Mouse (Mus musculus): Measurements from ENCODE around the gene Ust. TPM values are rescaled to one million over a fixed set of nuclear protein-coding genes. Genes with fewer than 3 reads are reported as not detected.

Gene Ust
- polyA plus RNA-seq, 1 experiment from 2014 or later: 10.7 TPM

GRCm38 (mm10) chr10:8212611-8213226 lies 305.9 kb downstream of the Ust start:
- WGBS: 81% methylated on average over 11 of the region's 11 CpGs
- Histone ChIP-seq H3K4me3 (replicated peaks; ENCODE audit: low read length) (no peak overlapping the region), H3K9ac (no peak overlapping the region), H3K4me2 (replicated peaks) (no peak overlapping the region), H3K27me3 (ENCODE audit: control insufficient read depth, insufficient read depth, low read length) (no peaks in the 10 kb centered on the region), H3K27ac (no peak overlapping the region), H3K4me1 (replicated peaks; ENCODE audit: control insufficient read depth, insufficient read depth, low read length) (peaks cover 14% of the 10 kb centered on the region; the same call in 1 of the 2 replicates), H3K36me3 (replicated peaks; ENCODE audit: control insufficient read depth, insufficient read depth) (no peaks in the 10 kb centered on the region), H3K9me3 (ENCODE audit: control insufficient read depth, low read length) (no peaks in the 10 kb centered on the region)
- DNase-seq (ENCODE audit: low spot score) (no peak), ATAC-seq (ENCODE audit: low FRiP score) (no peak)

- H3K9ac ChIP-seq: no peak overlapping the region
- no peak for DNase-seq (ENCODE audit: low spot score)
Measured at GRCm38 (mm10) chr10:8211694-8212093, 306.9 kb downstream of the Ust start.

GRCm38 (mm10) chr10:8210366-8210765 lies 308.3 kb downstream of the Ust start:
- WGBS: 32% methylated on average over 3 of the region's 3 CpGs
- H3K4me1 ChIP-seq (replicated peaks; ENCODE audit: control insufficient read depth, insufficient read depth, low read length): peaks cover 14% of the 10 kb centered on the region; the same call in 1 of the 2 replicates
- DNase-seq (ENCODE audit: low spot score): no peak
- H3K27me3 ChIP-seq (ENCODE audit: control insufficient read depth, insufficient read depth, low read length): no peaks in the 10 kb centered on the region
- no peak overlapping the region for H3K4me2 ChIP-seq (replicated peaks)
- no peaks in the 10 kb centered on the region for H3K9me3 ChIP-seq (ENCODE audit: control insufficient read depth, low read length)
- no peak overlapping the region for H3K27ac ChIP-seq
- no peak for ATAC-seq (ENCODE audit: low FRiP score)
- no peak overlapping the region for H3K4me3 ChIP-seq (replicated peaks; ENCODE audit: low read length)
- H3K9ac ChIP-seq: no peak overlapping the region
- no peaks in the 10 kb centered on the region for H3K36me3 ChIP-seq (replicated peaks; ENCODE audit: control insufficient read depth, insufficient read depth)

More at GRCm38 (mm10) chr10:8211694-8212093, 306.9 kb downstream of the Ust start:
- H3K27ac ChIP-seq: no peak overlapping the region
- H3K9me3 ChIP-seq (ENCODE audit: control insufficient read depth, low read length): no peaks in the 10 kb centered on the region
- no peak overlapping the region for H3K4me3 ChIP-seq (replicated peaks; ENCODE audit: low read length)
- WGBS: 90% methylated on average over 5 of the region's 5 CpGs
- peaks cover 14% of the 10 kb centered on the region; the same call in 1 of the 2 replicates for H3K4me1 ChIP-seq (replicated peaks; ENCODE audit: control insufficient read depth, insufficient read depth, low read length)
- H3K27me3 ChIP-seq (ENCODE audit: control insufficient read depth, insufficient read depth, low read length): no peaks in the 10 kb centered on the region
- ATAC-seq (ENCODE audit: low FRiP score): no peak
- H3K36me3 ChIP-seq (replicated peaks; ENCODE audit: control insufficient read depth, insufficient read depth): no peaks in the 10 kb centered on the region
- H3K4me2 ChIP-seq (replicated peaks): no peak overlapping the region

GRCm38 (mm10) chr10:8207358-8207757 lies 311.3 kb downstream of the Ust start:
- Histone ChIP-seq H3K27me3 (ENCODE audit: control insufficient read depth, insufficient read depth, low read length) (no peaks in the 10 kb centered on the region), H3K4me1 (replicated peaks; ENCODE audit: control insufficient read depth, insufficient read depth, low read length) (peaks cover 7% of the 10 kb centered on the region; the same call in 1 of the 2 replicates), H3K4me3 (replicated peaks; ENCODE audit: low read length) (no peak overlapping the region), H3K4me2 (replicated peaks) (no peak overlapping the region), H3K36me3 (replicated peaks; ENCODE audit: control insufficient read depth, insufficient read depth) (no peaks in the 10 kb centered on the region), H3K9me3 (ENCODE audit: control insufficient read depth, low read length) (no peaks in the 10 kb centered on the region), H3K27ac (no peak overlapping the region), H3K9ac (no peak overlapping the region)
- WGBS: 97% methylated on average over 19 of the region's 19 CpGs
- ATAC-seq (ENCODE audit: low FRiP score): no peak
- DNase-seq (ENCODE audit: low spot score): no peak

- H3K27me3 ChIP-seq (ENCODE audit: control insufficient read depth, insufficient read depth, low read length): no peaks in the 10 kb centered on the region
- 85% methylated on average over 4 of the region's 4 CpGs for WGBS
- ATAC-seq (ENCODE audit: low FRiP score) (no peak), DNase-seq (ENCODE audit: low spot score) (no peak)
- H3K4me1 ChIP-seq (replicated peaks; ENCODE audit: control insufficient read depth, insufficient read depth, low read length): no peaks in the 10 kb centered on the region
- no peaks in the 10 kb centered on the region for H3K36me3 ChIP-seq (replicated peaks; ENCODE audit: control insufficient read depth, insufficient read depth)
- H3K27ac ChIP-seq: no peak overlapping the region
- H3K4me2 ChIP-seq (replicated peaks): no peak overlapping the region
- H3K9me3 ChIP-seq (ENCODE audit: control insufficient read depth, low read length): no peaks in the 10 kb centered on the region
- H3K9ac ChIP-seq: no peak overlapping the region
- H3K4me3 ChIP-seq (replicated peaks; ENCODE audit: low read length): no peak overlapping the region
Measured at GRCm38 (mm10) chr10:8203681-8204080, 314.9 kb downstream of the Ust start.

- H3K9ac ChIP-seq: no peak overlapping the region
- DNase-seq (ENCODE audit: low spot score) (no peak), ATAC-seq (ENCODE audit: low FRiP score) (no peak)
- no peak overlapping the region for H3K4me2 ChIP-seq (replicated peaks)
- 94% methylated on average over 8 of the region's 8 CpGs for WGBS
- no peaks in the 10 kb centered on the region for H3K4me1 ChIP-seq (replicated peaks; ENCODE audit: control insufficient read depth, insufficient read depth, low read length)
- 0 out of 2 replicates have a peak overlapping the region, but pooled peaks have one; percentile 26 for H3K27ac ChIP-seq
- H3K36me3 ChIP-seq (replicated peaks; ENCODE audit: control insufficient read depth, insufficient read depth): no peaks in the 10 kb centered on the region
- H3K9me3 ChIP-seq (ENCODE audit: control insufficient read depth, low read length): no peaks in the 10 kb centered on the region
- H3K4me3 ChIP-seq (replicated peaks; ENCODE audit: low read length): no peak overlapping the region
- H3K27me3 ChIP-seq (ENCODE audit: control insufficient read depth, insufficient read depth, low read length): no peaks in the 10 kb centered on the region
Measured at GRCm38 (mm10) chr10:8199816-8200215, 318.8 kb downstream of the Ust start.

- H3K27ac ChIP-seq: 0 out of 2 replicates have a peak overlapping the region, but pooled peaks have one; percentile 26
- H3K4me3 ChIP-seq (replicated peaks; ENCODE audit: low read length): no peak overlapping the region
- no peaks in the 10 kb centered on the region for H3K36me3 ChIP-seq (replicated peaks; ENCODE audit: control insufficient read depth, insufficient read depth)
- no peak overlapping the region for H3K4me2 ChIP-seq (replicated peaks)
- no peaks in the 10 kb centered on the region for H3K4me1 ChIP-seq (replicated peaks; ENCODE audit: control insufficient read depth, insufficient read depth, low read length)
- H3K9ac ChIP-seq: no peak overlapping the region
- no peaks in the 10 kb centered on the region for H3K9me3 ChIP-seq (ENCODE audit: control insufficient read depth, low read length)
- ATAC-seq (ENCODE audit: low FRiP score) (0 out of 2 replicates have a peak, but pooled peaks have one; percentile 18), DNase-seq (ENCODE audit: low spot score) (peak; percentile 49)
- H3K27me3 ChIP-seq (ENCODE audit: control insufficient read depth, insufficient read depth, low read length): no peaks in the 10 kb centered on the region
- 90% methylated on average over 9 of the region's 9 CpGs for WGBS
Measured at GRCm38 (mm10) chr10:8199026-8199756, 319.4 kb downstream of the Ust start.

- no peak for ATAC-seq (ENCODE audit: low FRiP score)
- Histone ChIP-seq H3K27ac (no peak overlapping the region), H3K36me3 (replicated peaks; ENCODE audit: control insufficient read depth, insufficient read depth) (no peaks in the 10 kb centered on the region), H3K4me2 (replicated peaks) (no peak overlapping the region), H3K4me1 (replicated peaks; ENCODE audit: control insufficient read depth, insufficient read depth, low read length) (no peaks in the 10 kb centered on the region), H3K9me3 (ENCODE audit: control insufficient read depth, low read length) (no peaks in the 10 kb centered on the region), H3K9ac (no peak overlapping the region), H3K27me3 (ENCODE audit: control insufficient read depth, insufficient read depth, low read length) (no peaks in the 10 kb centered on the region), H3K4me3 (replicated peaks; ENCODE audit: low read length) (no peak overlapping the region)
- 72% methylated on average over 2 of the region's 2 CpGs for WGBS
- DNase-seq (ENCODE audit: low spot score): no peak
Measured at GRCm38 (mm10) chr10:8197661-8198060, 321.0 kb downstream of the Ust start.

GRCm38 (mm10) chr10:8196300-8196699 lies 322.3 kb downstream of the Ust start:
- Histone ChIP-seq H3K27me3 (ENCODE audit: control insufficient read depth, insufficient read depth, low read length) (no peaks in the 10 kb centered on the region), H3K4me3 (replicated peaks; ENCODE audit: low read length) (no peak overlapping the region), H3K4me1 (replicated peaks; ENCODE audit: control insufficient read depth, insufficient read depth, low read length) (no peaks in the 10 kb centered on the region), H3K36me3 (replicated peaks; ENCODE audit: control insufficient read depth, insufficient read depth) (no peaks in the 10 kb centered on the region), H3K27ac (no peak overlapping the region), H3K4me2 (replicated peaks) (no peak overlapping the region), H3K9ac (no peak overlapping the region), H3K9me3 (ENCODE audit: control insufficient read depth, low read length) (no peaks in the 10 kb centered on the region)
- 8% methylated on average over 2 of the region's 2 CpGs for WGBS
- DNase-seq (ENCODE audit: low spot score): peak; percentile 85
- peak; percentile 91 for ATAC-seq (ENCODE audit: low FRiP score)

All from hindbrain, embryonic 14.5 days (tissue).